Mouse (Mus musculus) c-Kit-positive CD71-positive TER-119-negative erythroid progenitor cells, embryonic 14.5 days (primary cell): ENCODE data around the gene Mcm9.

ENCODE experiments used
- DNase-seq: peaks from one replicate; pipeline ENCODE4 v3.0.0-alpha.2; 2013; ENCODE audit warnings: low read depth

The Mcm9 gene

GRCm38 (mm10) chr10:53580137-53580536, 50.1 kb downstream of the Mcm9 start:
- no peak for DNase-seq

GRCm38 (mm10) chr10:53568531-53568930, 61.7 kb downstream of the Mcm9 start:
- DNase-seq, result no peak

- no peak for DNase-seq
Observed at GRCm38 (mm10) chr10:53565538-53565937, 64.7 kb downstream of the Mcm9 start.

- no peak for DNase-seq
Observed at GRCm38 (mm10) chr10:53562001-53562400, 68.2 kb downstream of the Mcm9 start.

- no peak for DNase-seq
Observed at GRCm38 (mm10) chr10:53537596-53537995, 92.6 kb downstream of the Mcm9 start.

- no peak for DNase-seq
Observed at GRCm38 (mm10) chr10:53532297-53532696, 97.9 kb downstream of the Mcm9 start.

GRCm38 (mm10) chr10:53527838-53528773, 102.1 kb downstream of the Mcm9 start:
- peak; percentile 25 for DNase-seq

- DNase-seq, result no peak
Observed at GRCm38 (mm10) chr10:53527344-53527743, 102.9 kb downstream of the Mcm9 start.

- DNase-seq, result no peak
Observed at GRCm38 (mm10) chr10:53526350-53526749, 103.9 kb downstream of the Mcm9 start.

- DNase-seq, result no peak
Observed at GRCm38 (mm10) chr10:53525265-53525976, 104.8 kb downstream of the Mcm9 start.

- DNase-seq, result no peak
Observed at GRCm38 (mm10) chr10:53519068-53519954, 110.9 kb downstream of the Mcm9 start.

GRCm38 (mm10) chr10:53518599-53518913, 111.7 kb downstream of the Mcm9 start:
- no peak for DNase-seq

- DNase-seq, result no peak
Observed at GRCm38 (mm10) chr10:53517770-53518598, 112.3 kb downstream of the Mcm9 start.

- DNase-seq, result no peak
Observed at GRCm38 (mm10) chr10:53512491-53512890, 117.7 kb downstream of the Mcm9 start.

GRCm38 (mm10) chr10:53509158-53509773, 121.0 kb downstream of the Mcm9 start:
- peak; percentile 32 for DNase-seq

- no peak for DNase-seq
Observed at GRCm38 (mm10) chr10:53508676-53509075, 121.6 kb downstream of the Mcm9 start.

- DNase-seq, result no peak
Observed at GRCm38 (mm10) chr10:53505526-53505925, 124.7 kb downstream of the Mcm9 start.

GRCm38 (mm10) chr10:53505069-53505468, 125.2 kb downstream of the Mcm9 start:
- no peak for DNase-seq

- peak; percentile 28 for DNase-seq
Observed at GRCm38 (mm10) chr10:53502875-53503816, 127.1 kb downstream of the Mcm9 start.

- no peak for DNase-seq
Observed at GRCm38 (mm10) chr10:53502471-53502870, 127.8 kb downstream of the Mcm9 start.
